9 mouse cellular contexts compared by ENCODE assay signal in genomic region chr3:6865462-6866147, GRCm38 (mm10).
DNase-seq lines count a peak whose midpoint lies in the region; ATAC-seq lines count a peak whose summit lies in the region.
"Had no signal": no experiment of that assay in that cellular context is flagged by ENCODE, and none has a peak within 500 bp of the region (broad histone marks: within the 10 kb centered on the region; RNA-seq: fewer than 3 reads in every experiment).

No protein-coding gene starts in this region.

- no peak overlapping the region for H3K4me2 ChIP-seq in hindbrain, embryonic 13.5 days
- H3K4me2 ChIP-seq: neural tube, embryonic 12.5 days had no signal

- 72% methylated on average over 3 of the region's 3 CpGs for WGBS in hindbrain, embryonic 13.5 days
- WGBS in hindbrain, embryonic 10.5 days, result 84% methylated on average over 3 of the region's 3 CpGs

- H3K36me3 ChIP-seq in hindbrain, embryonic 13.5 days, result no peaks in the 10 kb centered on the region
- no peaks in the 10 kb centered on the region for H3K36me3 ChIP-seq in hindbrain, embryonic 10.5 days
- H3K36me3 ChIP-seq: neural tube, embryonic 12.5 days had no signal

- intact Hi-C loops in heart, postnatal 36 days (cut with DNase I), result no loop called here

- no peaks in the 10 kb centered on the region for H3K4me1 ChIP-seq in hindbrain, embryonic 13.5 days (replicated peaks)
- H3K4me1 ChIP-seq in hindbrain, embryonic 10.5 days (replicated peaks), result no peaks in the 10 kb centered on the region
- H3K4me1 ChIP-seq: neural tube, embryonic 12.5 days had no signal

- no peak for DNase-seq in hindbrain, embryonic 10.5 days (ENCODE audit: low spot score)
- peak; percentile 19 to 23 for DNase-seq in cerebellum, adult 18-20 months
- peak; percentile 43 to 71 for DNase-seq in layer of hippocampus, adult 18-20 months (ENCODE audit: low spot score in 2 of 2)
- peak; percentile 26 for DNase-seq in ovary, adult 18-20 months (ENCODE audit: low spot score)
- no peak for DNase-seq in gastrocnemius, postnatal 25 days
- DNase-seq in spleen, postnatal 36 days (ENCODE audit: low spot score in 2 of 2), result no peak
- DNase-seq in heart, postnatal 36 days, result no peak

- H3K27ac ChIP-seq in hindbrain, embryonic 13.5 days, result no peak overlapping the region
- no peak overlapping the region for H3K27ac ChIP-seq in hindbrain, embryonic 10.5 days
- H3K27ac ChIP-seq: neural tube, embryonic 12.5 days had no signal

- no peak overlapping the region for H3K9ac ChIP-seq in hindbrain, embryonic 13.5 days
- H3K9ac ChIP-seq: neural tube, embryonic 12.5 days had no signal

- peak; percentile 88 for ATAC-seq in hindbrain, embryonic 13.5 days (ENCODE audit: low FRiP score)

- no peaks in the 10 kb centered on the region for H3K27me3 ChIP-seq in hindbrain, embryonic 13.5 days
- H3K27me3 ChIP-seq in hindbrain, embryonic 10.5 days (ENCODE audit: insufficient read depth, poor library complexity, severe bottlenecking), result no peaks in the 10 kb centered on the region
- H3K27me3 ChIP-seq: neural tube, embryonic 12.5 days had no signal

- H3K9me3 ChIP-seq in hindbrain, embryonic 13.5 days, result no peaks in the 10 kb centered on the region
- no peaks in the 10 kb centered on the region for H3K9me3 ChIP-seq in hindbrain, embryonic 10.5 days
- H3K9me3 ChIP-seq: neural tube, embryonic 12.5 days had no signal

- no peak overlapping the region for H3K4me3 ChIP-seq in hindbrain, embryonic 13.5 days
- H3K4me3 ChIP-seq in hindbrain, embryonic 10.5 days, result no peak overlapping the region
- H3K4me3 ChIP-seq: neural tube, embryonic 12.5 days had no signal

Comparison
In these comparisons a context has a peak if more than half of its experiments do, and no peak if none do; other contexts are left out.
1. DNase-seq: peak in cerebellum, adult 18-20 months (2 of 2), layer of hippocampus, adult 18-20 months (2 of 2) and ovary, adult 18-20 months (single experiment); none in hindbrain, embryonic 10.5 days (single experiment), gastrocnemius, postnatal 25 days (single experiment), spleen, postnatal 36 days (0 of 2) and heart, postnatal 36 days (0 of 2).